Mouse (Mus musculus) brain, embryonic 14.5 days (tissue): ENCODE data around the gene Srp9.

Experiments used
- CTCF ChIP-seq: fragments of 200-500 bp; IDR thresholded peaks from 2 replicates; pipeline ENCODE4 v1.5.1; 2012; ENCODE audit warnings: inconsistent platforms, mild to moderate bottlenecking, moderate library complexity, borderline replicate concordance; ENCODE audit not compliant: insufficient read depth, insufficient read length; ENCODE audit errors: extremely low read depth
- POLR2A ChIP-seq: fragments of 200-500 bp; IDR thresholded peaks from 2 replicates; pipeline ENCODE4 v1.6.1; 2012; ENCODE audit warnings: mild to moderate bottlenecking, inconsistent platforms, borderline replicate concordance; ENCODE audit not compliant: poor library complexity, insufficient read depth, insufficient read length, severe bottlenecking; ENCODE audit errors: extremely low read depth

DNA sequence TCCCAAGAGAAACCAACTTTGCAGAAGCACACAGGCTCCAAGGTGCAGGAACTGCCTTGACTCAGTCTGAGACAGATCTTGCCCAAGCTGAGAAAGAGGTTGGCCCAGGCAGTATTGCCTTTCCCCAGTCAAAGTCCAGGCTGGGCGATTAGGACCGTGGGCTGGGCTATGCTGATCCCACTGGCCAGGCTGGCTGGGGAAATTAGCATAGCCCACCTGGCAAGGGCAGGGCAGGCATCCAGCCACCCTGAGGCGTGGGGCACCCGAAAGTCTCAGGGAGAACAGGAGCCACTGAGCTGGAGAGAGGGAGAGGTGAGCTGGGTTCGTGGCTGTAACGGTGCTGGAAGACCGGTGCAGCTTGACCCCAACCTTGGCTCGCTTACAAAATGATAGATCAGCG lies 15.4 kb downstream of the Srp9 start:
- TF ChIP-seq CTCF (no peak), POLR2A (no peak)
